Mouse (Mus musculus) lung, postnatal 0 days (tissue): Measurements from ENCODE around the gene Krtap17-1.

Experiments used
- CTCF ChIP-seq: IDR thresholded peaks from 2 replicates; pipeline ENCODE4 v1.5.1; 2016; ENCODE audit warnings: antibody characterized with exemption, mild to moderate bottlenecking
- EP300 ChIP-seq: IDR thresholded peaks from 2 replicates; pipeline ENCODE4 v1.6.1; 2016; ENCODE audit warnings: antibody characterized with exemption, mild to moderate bottlenecking, control low read depth

GRCm38 (mm10) chr11:99985291-99986092, 8.3 kb downstream of the Krtap17-1 start:
- TF ChIP-seq CTCF (no peak), EP300 (no peak)
